Mouse (Mus musculus) heart, postnatal 25 days (tissue): Measurements from ENCODE around the gene Rtl10. TPM values are rescaled to one million over a fixed set of nuclear protein-coding genes. Genes with fewer than 3 reads are reported as not detected.

Experiments
- DNase-seq: peaks from one replicate; pipeline ENCODE4 v3.0.0; 2022; ENCODE audit warnings: low spot score
- intact Hi-C: fragments of 180-260 bp; cut with DNase I; formaldehyde crosslinking; loops from one replicate; pipeline ENCODE4 v1.15.1; 2025
- total RNA-seq, 2 experiments: library from RNA; stranded (reverse); gene quantifications; 2 replicates each; pipeline ENCODE4 v1.2.3; 2021

The Rtl10 gene
- total RNA-seq, 2 experiments from 2014 or later, result 3.3 to 4.6 TPM

GRCm38 (mm10) chr16:18537407-18537990 is 38.8 kb downstream of the Rtl10 start:
- no peak for DNase-seq
- intact Hi-C loops, result no loop called here

GRCm38 (mm10) chr16:18539281-18539680 is 40.6 kb downstream of the Rtl10 start:
- intact Hi-C loops, result no loop called here
- no peak for DNase-seq

- DNase-seq, result no peak
- intact Hi-C loops, result no loop called here
Measured at GRCm38 (mm10) chr16:18543151-18543829, 44.6 kb downstream of the Rtl10 start.

GRCm38 (mm10) chr16:18547891-18548290 is 49.2 kb downstream of the Rtl10 start:
- no peak for DNase-seq
- intact Hi-C loops, result no loop called here

Other genes with a start within 250 kb of the Rtl10 start
- gene Gm49776, start 240.6 kb upstream of the Rtl10 start, total RNA-seq, result not detected
- gene Dgcr8, start 209.7 kb upstream of the Rtl10 start, total RNA-seq, result 10 to 100 TPM; 13.8 to 15.4 TPM
- 100 to 1,000 TPM; 147 TPM for gene Tango2, start 150.8 kb upstream of the Rtl10 start, total RNA-seq
- gene Arvcf, start 150.7 kb upstream of the Rtl10 start, total RNA-seq, result 10 to 100 TPM; 18.6 to 21.7 TPM
- 10 to 100 TPM; 36.1 to 38.2 TPM for gene Txnrd2, start 72.5 kb upstream of the Rtl10 start, total RNA-seq
- gene Comt, start 72.0 kb upstream of the Rtl10 start, total RNA-seq, result 100 to 1,000 TPM; 112 TPM
- 1 to 10 TPM; 4.9 to 5.6 TPM for gene Gnb1l, start 188 bp upstream of the Rtl10 start, total RNA-seq
- under 1 TPM; 0.68 to 0.78 TPM for gene Tbx1, start 91.8 kb downstream of the Rtl10 start, total RNA-seq
- 1 to 10 TPM in 1 of 2 experiments, under 1 TPM in 1; 0.36 to 1.1 TPM for gene Gp1bb, start 123.5 kb downstream of the Rtl10 start, total RNA-seq
- gene Gm49601, start 127.5 kb downstream of the Rtl10 start, total RNA-seq, result 1 to 10 TPM; 1.0 to 1.6 TPM
- 1 to 10 TPM; 3.9 to 4.6 TPM for gene Sept5, start 131.1 kb downstream of the Rtl10 start, total RNA-seq